Mouse (Mus musculus): ENCODE measurements at regions not wholly inside any gene's neighbourhood (a gene's known extent, or its start where the extent isn't known, plus 50 kb on each side); places are given as distances from the start of the nearest gene placed in this dataset.

GRCm38 (mm10) chr10:111900723-111901716, 71.4 kb upstream of the Krr1 start:
- intact Hi-C loops (cut with DNase I) = no loop called here
- peak in 1 of 2 experiments; percentile 30 for DNase-seq (ENCODE audit: low spot score in 2 of 2)

DNA sequence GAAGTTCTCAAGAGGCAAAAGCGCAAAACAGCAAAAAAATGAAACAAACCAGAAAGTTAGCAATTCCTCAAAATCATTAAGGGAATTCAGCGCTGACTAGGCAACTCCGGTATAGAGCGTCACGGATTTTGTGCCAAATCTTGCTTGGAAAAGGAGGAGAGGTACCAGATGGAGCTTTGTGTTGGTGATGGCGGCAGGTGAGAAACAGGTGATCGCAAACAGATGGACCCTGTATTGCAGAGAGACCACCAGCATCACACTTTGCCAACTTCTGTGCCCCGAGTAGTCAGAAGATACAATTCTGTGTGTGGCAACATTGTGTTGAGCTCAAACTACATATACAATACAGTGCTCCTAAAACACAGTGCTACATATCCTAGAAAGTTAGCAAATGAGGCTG, 68.5 kb upstream of the Krr1 start:
- no peak for DNase-seq (ENCODE audit: low spot score in 2 of 2)
- intact Hi-C loops (cut with DNase I) = no loop called here

GRCm38 (mm10) chr10:111907836-111908235, 64.6 kb upstream of the Krr1 start:
- intact Hi-C loops (cut with DNase I) = no loop called here
- no peak for DNase-seq (ENCODE audit: low spot score in 2 of 2)

GRCm38 (mm10) chr10:111912561-111912960, 59.9 kb upstream of the Krr1 start:
- intact Hi-C loops (cut with DNase I) = no loop called here
- DNase-seq (ENCODE audit: low spot score in 2 of 2) = no peak

DNA sequence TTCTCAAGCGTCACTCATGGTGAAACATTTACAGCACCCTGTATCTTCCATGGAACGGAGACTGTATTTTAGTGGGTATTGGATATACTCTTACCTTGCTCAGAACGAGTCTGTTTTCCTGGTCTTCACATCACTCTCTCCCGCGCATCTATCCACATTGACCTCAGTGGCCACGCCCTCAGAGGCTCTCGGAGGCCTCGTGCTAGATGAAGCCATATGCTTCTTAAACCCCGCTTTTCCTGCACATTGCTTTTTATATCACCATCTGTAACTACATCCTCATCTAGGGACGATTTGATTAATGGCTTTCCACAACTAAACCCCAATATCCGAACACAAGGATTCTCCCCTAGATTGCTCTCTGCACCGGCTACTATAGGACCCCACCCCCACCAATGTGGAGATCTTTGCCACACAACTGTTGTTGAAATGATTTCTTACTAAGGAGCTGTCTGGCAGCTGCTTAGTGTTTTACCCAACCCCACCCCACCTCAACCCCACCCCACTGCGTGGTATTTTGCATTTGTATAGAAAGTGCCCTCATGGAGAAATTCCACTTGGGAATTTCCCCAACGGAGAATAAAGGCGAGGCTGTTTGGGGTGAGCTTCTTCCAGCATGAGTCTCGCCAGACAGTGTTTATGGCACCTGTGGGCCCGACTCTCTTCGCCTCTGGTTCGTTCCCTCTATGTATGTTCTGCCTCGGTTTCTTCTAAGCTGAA, 59.2 kb upstream of the Krr1 start:
- DNase-seq (ENCODE audit: low spot score in 2 of 2) = no peak
- intact Hi-C loops (cut with DNase I) = no loop called here

GRCm38 (mm10) chr10:111914231-111914630, 58.2 kb upstream of the Krr1 start:
- no peak for DNase-seq (ENCODE audit: low spot score in 2 of 2)
- intact Hi-C loops (cut with DNase I) = no loop called here

DNA sequence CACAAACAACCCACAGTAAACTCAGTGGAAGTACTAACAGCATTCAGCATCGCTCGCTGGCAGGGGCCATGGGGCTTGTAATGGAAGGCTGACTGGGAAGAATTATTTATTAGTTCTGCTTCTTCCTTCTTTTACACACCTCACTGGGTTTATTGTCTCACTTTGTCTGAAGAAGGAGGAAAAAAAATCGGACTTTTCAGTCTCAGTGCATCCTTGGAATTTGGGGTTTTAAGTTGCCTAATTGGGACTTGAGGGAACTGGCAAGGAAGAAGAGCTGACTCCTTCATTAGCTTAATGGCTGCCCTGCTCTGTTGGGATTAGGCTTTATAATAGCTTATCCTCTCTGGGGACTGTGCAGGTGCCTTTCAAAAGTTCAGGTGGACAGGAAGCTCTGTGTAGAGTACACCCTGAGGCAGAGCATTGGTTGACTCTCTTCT, 54.4 kb upstream of the Krr1 start:
- intact Hi-C loops (cut with DNase I) = no loop called here
- no peak for DNase-seq (ENCODE audit: low spot score in 2 of 2)

DNA sequence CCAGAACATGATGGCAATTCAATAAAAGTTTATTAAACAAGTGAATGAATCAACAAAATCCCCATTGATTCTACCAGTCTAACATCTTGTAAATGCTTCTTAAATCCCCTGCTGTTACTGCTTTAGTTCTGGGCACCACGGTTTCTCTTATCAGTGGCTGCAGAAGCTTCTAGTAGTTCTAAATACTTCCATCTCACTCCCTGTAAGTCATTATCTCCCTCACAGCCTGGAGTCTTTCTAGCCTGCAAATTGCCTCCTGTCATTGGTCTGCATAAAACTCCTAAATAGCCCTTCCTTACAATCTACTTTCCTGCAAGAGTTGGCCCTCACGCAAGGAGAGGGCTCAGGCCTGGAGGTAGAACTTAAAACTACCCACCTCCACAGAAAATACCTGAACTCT, 53.0 kb upstream of the Krr1 start:
- no peak for DNase-seq (ENCODE audit: low spot score in 2 of 2)
- intact Hi-C loops (cut with DNase I) = no loop called here

GRCm38 (mm10) chr10:111921492-111921891, 51.0 kb upstream of the Krr1 start:
- intact Hi-C loops (cut with DNase I) = no loop called here
- DNase-seq (ENCODE audit: low spot score in 2 of 2) = no peak

Measured in left cerebral cortex, postnatal 14 days (tissue).